Mouse (Mus musculus): Measurements from ENCODE around the gene Klhdc8b. TPM values are rescaled to one million over a fixed set of nuclear protein-coding genes. Genes with fewer than 3 reads are reported as not detected.

Gene Klhdc8b
- polyA plus RNA-seq, 1 experiment from 2014 or later, result 82.8 TPM

DNA sequence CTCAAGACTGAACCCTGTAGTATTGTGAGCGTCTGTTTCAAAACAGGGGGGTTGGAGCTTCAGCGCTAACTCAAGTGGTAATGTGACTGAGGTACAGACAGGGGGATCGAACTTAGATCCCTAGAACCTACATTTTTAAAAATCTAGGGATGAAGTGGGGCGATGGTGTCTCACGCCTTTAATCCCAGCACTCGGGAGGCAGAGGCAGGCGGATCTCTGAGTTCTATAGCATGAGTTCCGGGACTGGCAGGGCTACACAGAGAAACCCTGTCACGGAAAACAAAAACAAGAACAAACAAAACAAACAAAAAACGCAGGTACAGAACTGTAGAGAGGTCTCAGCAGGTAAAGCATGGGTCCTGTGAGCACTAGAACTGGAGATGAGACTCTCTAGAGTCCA, 4.4 kb downstream of the Klhdc8b start:
- H3K4me3 ChIP-seq, result no peak overlapping the region
- no peak for ATAC-seq (replicated peaks)
- H3K9me3 ChIP-seq, result no peaks in the 10 kb centered on the region
- H3K4me1 ChIP-seq, result peaks cover 27% of the 10 kb centered on the region
- no peak overlapping the region for H3K9ac ChIP-seq
- no peaks in the 10 kb centered on the region for H3K36me3 ChIP-seq (replicated peaks)
- no peak overlapping the region for H3K27ac ChIP-seq
- H3K4me2 ChIP-seq, result no peak overlapping the region
- WGBS, result 88% methylated on average over 10 of the region's 10 CpGs
- H3K27me3 ChIP-seq (replicated peaks), result no peaks in the 10 kb centered on the region

- no peak overlapping the region for H3K4me2 ChIP-seq
- no peak overlapping the region for H3K9ac ChIP-seq
- H3K9me3 ChIP-seq, result no peaks in the 10 kb centered on the region
- no peak overlapping the region for H3K4me3 ChIP-seq
- no peaks in the 10 kb centered on the region for H3K27me3 ChIP-seq (replicated peaks)
- H3K36me3 ChIP-seq (replicated peaks), result no peaks in the 10 kb centered on the region
- H3K27ac ChIP-seq, result no peak overlapping the region
- 81% methylated on average over 12 of the region's 12 CpGs for WGBS
- H3K4me1 ChIP-seq, result peaks cover 27% of the 10 kb centered on the region
- ATAC-seq (replicated peaks), result no peak
Measured at GRCm38 (mm10) chr9:108455747-108456571, 5.4 kb downstream of the Klhdc8b start.

DNA sequence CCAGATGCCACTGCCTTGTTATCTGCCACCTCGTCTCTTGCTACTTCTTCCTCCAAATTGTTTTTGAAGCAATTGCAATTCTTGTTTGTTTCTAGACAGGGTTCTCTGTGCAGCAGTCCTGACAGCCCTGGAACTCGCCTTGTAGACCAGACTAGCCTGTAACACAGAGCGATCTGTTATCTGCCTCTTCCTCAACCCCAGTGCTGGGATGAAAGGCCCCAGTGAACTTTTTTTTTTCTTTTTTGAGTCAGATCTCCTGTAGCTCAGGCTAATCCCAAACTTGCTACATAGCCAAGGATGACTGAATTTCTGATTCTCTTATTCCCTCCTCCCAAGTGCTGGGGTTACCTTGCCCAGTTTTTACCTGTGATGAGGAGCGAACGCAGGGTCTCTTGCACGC, 7.0 kb downstream of the Klhdc8b start:
- Histone ChIP-seq H3K9me3 (no peaks in the 10 kb centered on the region), H3K4me3 (no peak overlapping the region), H3K27ac (no peak overlapping the region), H3K4me1 (peaks cover 42% of the 10 kb centered on the region), H3K27me3 (replicated peaks) (no peaks in the 10 kb centered on the region), H3K4me2 (no peak overlapping the region), H3K36me3 (replicated peaks) (no peaks in the 10 kb centered on the region), H3K9ac (no peak overlapping the region)
- no peak for ATAC-seq (replicated peaks)
- WGBS, result 84% methylated on average over 6 of the region's 6 CpGs

GRCm38 (mm10) chr9:108453458-108453857, 7.9 kb downstream of the Klhdc8b start:
- no peak for ATAC-seq (replicated peaks)
- WGBS, result 82% methylated on average over 4 of the region's 4 CpGs
- Histone ChIP-seq H3K27me3 (replicated peaks) (no peaks in the 10 kb centered on the region), H3K27ac (peak overlapping the region; percentile 87), H3K9ac (peak overlapping the region; percentile 72), H3K4me3 (peak overlapping the region; percentile 68), H3K4me1 (peaks cover 50% of the 10 kb centered on the region), H3K4me2 (peak overlapping the region; percentile 73), H3K9me3 (no peaks in the 10 kb centered on the region), H3K36me3 (replicated peaks) (no peaks in the 10 kb centered on the region)

- WGBS, result 38% methylated on average over 6 of the region's 6 CpGs
- Histone ChIP-seq H3K4me1 (peaks cover 50% of the 10 kb centered on the region), H3K9ac (peak overlapping the region; percentile 72), H3K27ac (peak overlapping the region; percentile 87), H3K27me3 (replicated peaks) (no peaks in the 10 kb centered on the region), H3K9me3 (no peaks in the 10 kb centered on the region), H3K36me3 (replicated peaks) (peaks cover 4% of the 10 kb centered on the region; the same call in 1 of the 2 replicates), H3K4me2 (peak overlapping the region; percentile 73), H3K4me3 (peak overlapping the region; percentile 68)
- peak; percentile 22 for ATAC-seq (replicated peaks)
Measured at GRCm38 (mm10) chr9:108452911-108453310, 8.5 kb downstream of the Klhdc8b start.

DNA sequence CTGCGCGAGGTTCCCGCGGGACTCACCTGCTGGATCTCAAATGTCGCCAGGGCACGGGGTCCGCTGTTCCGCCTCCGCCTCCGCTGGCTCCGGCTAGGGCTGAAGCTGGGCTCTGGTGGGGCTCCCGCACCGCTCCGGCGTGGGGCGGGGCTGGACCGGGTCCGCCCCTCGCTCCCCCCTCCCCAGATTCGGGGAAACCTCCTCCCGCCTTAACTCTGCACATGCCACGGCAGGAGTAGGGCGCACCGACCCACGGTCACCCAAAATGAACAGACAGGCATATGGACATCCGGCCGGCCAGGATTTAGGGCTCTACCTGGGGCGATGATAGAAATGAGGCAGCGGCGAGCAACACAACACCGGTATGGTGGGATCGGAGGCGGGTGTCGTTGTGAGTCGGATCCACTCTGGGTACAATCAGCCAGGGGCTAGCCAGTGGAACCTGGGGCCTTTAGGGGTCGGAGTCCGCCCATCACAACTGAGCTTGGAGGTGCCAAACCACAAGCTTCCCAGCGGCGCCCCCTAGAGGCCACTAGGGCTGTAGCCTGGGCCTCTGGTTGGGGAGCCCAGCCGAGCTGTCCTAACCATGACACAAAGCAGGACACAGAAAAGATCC, 9.0 kb downstream of the Klhdc8b start:
- peak overlapping the region; percentile 87 for H3K27ac ChIP-seq
- H3K9me3 ChIP-seq, result no peaks in the 10 kb centered on the region
- ATAC-seq (replicated peaks), result peak; percentile 86
- peak overlapping the region; percentile 72 for H3K9ac ChIP-seq
- peaks cover 50% of the 10 kb centered on the region for H3K4me1 ChIP-seq
- H3K4me2 ChIP-seq, result peak overlapping the region; percentile 73
- no peaks in the 10 kb centered on the region for H3K27me3 ChIP-seq (replicated peaks)
- H3K4me3 ChIP-seq, result peak overlapping the region; percentile 68
- H3K36me3 ChIP-seq (replicated peaks), result peaks cover 7% of the 10 kb centered on the region
- WGBS, result under 1% methylated on average over 40 of the region's 40 CpGs

DNA sequence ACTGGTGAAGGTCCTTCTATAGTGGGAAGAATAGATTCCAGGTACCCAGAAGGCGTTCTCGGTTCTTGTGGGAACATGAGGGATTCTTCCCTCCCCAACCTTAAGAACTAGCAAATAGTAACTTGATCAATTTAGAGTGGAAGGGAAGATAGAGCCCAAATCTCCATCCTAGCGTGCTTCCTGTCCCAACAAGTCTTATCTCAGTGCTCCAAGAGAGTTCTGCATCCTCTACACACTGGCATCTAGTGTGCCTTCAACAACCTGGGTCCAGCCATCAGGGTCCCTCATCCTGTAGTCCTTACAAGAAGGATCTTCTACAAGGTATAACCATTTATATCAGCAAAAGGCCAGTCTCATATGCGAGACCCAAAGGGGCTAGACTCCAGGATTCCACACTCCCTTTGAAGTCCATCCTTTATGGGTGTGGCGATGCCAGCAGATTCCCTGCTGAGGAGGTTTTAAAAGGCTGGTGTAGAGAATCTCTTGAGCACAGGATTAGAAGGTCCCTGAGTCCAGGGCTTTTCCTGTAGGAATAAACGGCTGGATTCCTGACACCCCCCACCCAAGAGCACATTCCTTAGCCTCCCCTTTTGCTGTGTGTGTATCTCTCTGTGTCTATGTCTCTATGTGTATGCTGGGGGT, 9.7 kb downstream of the Klhdc8b start:
- no peaks in the 10 kb centered on the region for H3K27me3 ChIP-seq (replicated peaks)
- 46% methylated on average over 6 of the region's 6 CpGs for WGBS
- peak overlapping the region; percentile 68 for H3K4me3 ChIP-seq
- H3K9me3 ChIP-seq, result no peaks in the 10 kb centered on the region
- peak overlapping the region; percentile 87 for H3K27ac ChIP-seq
- peak overlapping the region; percentile 73 for H3K4me2 ChIP-seq
- peaks cover 7% of the 10 kb centered on the region for H3K36me3 ChIP-seq (replicated peaks)
- peaks cover 50% of the 10 kb centered on the region for H3K4me1 ChIP-seq
- ATAC-seq (replicated peaks), result peak; percentile 10
- peak overlapping the region; percentile 72 for H3K9ac ChIP-seq

GRCm38 (mm10) chr9:108451170-108451493, 10.2 kb downstream of the Klhdc8b start:
- no peak for ATAC-seq (replicated peaks)
- H3K36me3 ChIP-seq (replicated peaks), result peaks cover 7% of the 10 kb centered on the region
- 81% methylated on average over 6 of the region's 6 CpGs for WGBS
- H3K4me3 ChIP-seq, result peak overlapping the region; percentile 68
- H3K27ac ChIP-seq, result peak overlapping the region; percentile 87
- H3K9ac ChIP-seq, result peak overlapping the region; percentile 72
- peaks cover 50% of the 10 kb centered on the region for H3K4me1 ChIP-seq
- H3K4me2 ChIP-seq, result peak overlapping the region; percentile 73
- H3K27me3 ChIP-seq (replicated peaks), result no peaks in the 10 kb centered on the region
- H3K9me3 ChIP-seq, result no peaks in the 10 kb centered on the region

- peak; percentile 55 for ATAC-seq (replicated peaks)
Measured at GRCm38 (mm10) chr9:108450292-108451169, 10.8 kb downstream of the Klhdc8b start.

GRCm38 (mm10) chr9:108449860-108450259, 11.5 kb downstream of the Klhdc8b start:
- Histone ChIP-seq H3K4me1 (peaks cover 50% of the 10 kb centered on the region), H3K9ac (peak overlapping the region; percentile 72; the same call in 1 of the 2 replicates), H3K9me3 (no peaks in the 10 kb centered on the region), H3K36me3 (replicated peaks) (peaks cover 7% of the 10 kb centered on the region), H3K4me2 (peak overlapping the region; percentile 73), H3K4me3 (peak overlapping the region; percentile 68), H3K27me3 (replicated peaks) (no peaks in the 10 kb centered on the region), H3K27ac (peak overlapping the region; percentile 87)
- peak; percentile 45 for ATAC-seq (replicated peaks)
- WGBS, result 13% methylated on average over 4 of the region's 4 CpGs

More at GRCm38 (mm10) chr9:108450292-108451169, 10.8 kb downstream of the Klhdc8b start:
- WGBS, result 41% methylated on average over 21 of the region's 21 CpGs
- peaks cover 50% of the 10 kb centered on the region for H3K4me1 ChIP-seq
- no peaks in the 10 kb centered on the region for H3K9me3 ChIP-seq
- H3K4me3 ChIP-seq, result peak overlapping the region; percentile 68
- peak overlapping the region; percentile 87 for H3K27ac ChIP-seq
- H3K4me2 ChIP-seq, result peak overlapping the region; percentile 73
- H3K27me3 ChIP-seq (replicated peaks), result no peaks in the 10 kb centered on the region
- peak overlapping the region; percentile 72 for H3K9ac ChIP-seq
- H3K36me3 ChIP-seq (replicated peaks), result peaks cover 7% of the 10 kb centered on the region

DNA sequence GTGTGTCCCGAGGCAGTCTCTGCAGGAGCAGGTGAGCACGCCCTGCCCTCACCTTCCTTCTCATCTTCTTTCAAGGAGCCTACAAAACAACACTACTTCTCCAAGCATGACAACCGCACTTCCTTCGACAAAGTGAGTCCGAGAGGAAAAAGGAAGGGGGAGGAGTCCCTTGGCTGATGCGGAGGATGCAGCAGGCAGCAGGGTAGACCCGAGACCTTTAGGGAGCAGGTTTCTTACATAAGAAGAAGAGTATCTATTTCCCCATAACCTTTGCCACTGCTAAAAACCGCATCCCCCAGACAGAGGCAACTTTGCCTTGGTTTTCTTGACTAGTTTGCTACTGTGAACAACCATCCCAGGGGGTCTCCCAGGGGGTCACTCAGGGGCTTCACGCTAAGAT, 16.3 kb downstream of the Klhdc8b start:
- ATAC-seq (replicated peaks), result no peak
- 74% methylated on average over 9 of the region's 9 CpGs for WGBS
- peaks cover 7% of the 10 kb centered on the region for H3K36me3 ChIP-seq (replicated peaks)

More for the DNA sequence above, 16.3 kb downstream of the Klhdc8b start:
- no peak overlapping the region for H3K27ac ChIP-seq
- H3K4me1 ChIP-seq, result peaks cover 19% of the 10 kb centered on the region
- no peak overlapping the region for H3K4me2 ChIP-seq
- no peaks in the 10 kb centered on the region for H3K9me3 ChIP-seq
- H3K27me3 ChIP-seq (replicated peaks), result no peaks in the 10 kb centered on the region
- no peak overlapping the region for H3K4me3 ChIP-seq
- H3K9ac ChIP-seq, result no peak overlapping the region

Data from midbrain, embryonic 15.5 days (tissue).